Mouse (Mus musculus) CH12.LX (cell line): ENCODE data around the gene Cep112. TPM values are rescaled to one million over a fixed set of nuclear protein-coding genes. Genes with fewer than 3 reads are reported as not detected.

Experiments
- DNase-seq: peaks from one replicate; pipeline ENCODE4 v3.0.0-alpha.2; 2013; ENCODE audit errors: extremely low read depth
- H3K27ac ChIP-seq: 2 replicates; pipeline ENCODE4 v1.5.1; 2012; ENCODE audit warnings: low read depth, mild to moderate bottlenecking, control low read depth, moderate library complexity; ENCODE audit not compliant: insufficient read depth
- H3K27me3 ChIP-seq: replicated peaks from 2 replicates; pipeline ENCODE3; 2012; ENCODE audit warnings: inconsistent platforms
- H3K36me3 ChIP-seq, 2 experiments: replicated peaks in 1 of 2; 2 replicates each; pipeline versions ENCODE3 to v1.6.1; 2012; ENCODE audit warnings: inconsistent platforms in 1 of 2, low read length in 1 of 2, mild to moderate bottlenecking in 1 of 2, mixed read lengths in 1 of 2, moderate library complexity in 1 of 2; ENCODE audit not compliant: control insufficient read depth in 1 of 2, insufficient read depth in 1 of 2
- H3K4me1 ChIP-seq, 2 experiments: 2 replicates each; pipeline ENCODE4 v1.6.1; 2012; ENCODE audit warnings: inconsistent platforms in 1 of 2, moderate library complexity in 1 of 2; ENCODE audit not compliant: insufficient read depth in 2 of 2, control insufficient read depth in 1 of 2
- H3K4me2 ChIP-seq: 2 replicates; pipeline ENCODE4 v1.6.1; 2012; ENCODE audit warnings: low read depth, mild to moderate bottlenecking, control low read depth; ENCODE audit not compliant: poor library complexity, insufficient read depth, severe bottlenecking
- H3K4me3 ChIP-seq, 3 experiments: fragments of 150-350 bp in 1 of 3; sonication (generic) in 1 of 3; replicated peaks in 1 of 3; 2 replicates each; pipeline versions ENCODE3 to v1.5.1; 2011 to 2012; ENCODE audit warnings: low read depth in 2 of 3, low read length in 2 of 3, mild to moderate bottlenecking in 2 of 3, moderate library complexity in 2 of 3, control low read depth in 1 of 3, improper control_type of control experiment in 1 of 3, inconsistent platforms in 1 of 3, mixed read lengths in 1 of 3; ENCODE audit not compliant: poor library complexity in 1 of 3
- H3K79me2 ChIP-seq: replicated peaks from 2 replicates; pipeline ENCODE4 v1.6.1; 2012; ENCODE audit warnings: mild to moderate bottlenecking, moderate library complexity; ENCODE audit not compliant: control insufficient read depth, poor library complexity, insufficient read depth, severe bottlenecking; ENCODE audit errors: extremely low read depth
- H3K9ac ChIP-seq: 2 replicates; pipeline ENCODE4 v1.6.1; 2012; ENCODE audit warnings: low read depth, mild to moderate bottlenecking, control low read depth, moderate library complexity; ENCODE audit not compliant: insufficient read depth
- H3K9me3 ChIP-seq: replicated peaks from 2 replicates; pipeline ENCODE3; 2012; ENCODE audit warnings: low read length, inconsistent platforms, mixed read lengths
- CHD1 ChIP-seq: IDR thresholded peaks from 2 replicates; pipeline ENCODE4 v1.6.1; 2012; ENCODE audit warnings: low read depth, low read length, improper control_type of control experiment, inconsistent platforms
- E2F4 ChIP-seq: IDR thresholded peaks from 2 replicates; pipeline ENCODE4 v1.6.1; 2011; ENCODE audit warnings: low read depth, low read length, improper control_type of control experiment; ENCODE audit not compliant: insufficient replicate concordance
- ELF1 ChIP-seq: IDR thresholded peaks from 2 replicates; pipeline ENCODE4 v1.6.1; 2014; ENCODE audit warnings: low read depth, mild to moderate bottlenecking, inconsistent platforms, low read length, improper control_type of control experiment
- EP300 ChIP-seq: IDR thresholded peaks from 2 replicates; pipeline ENCODE4 v1.6.1; 2011; ENCODE audit warnings: low read length, improper control_type of control experiment
- ETS1 ChIP-seq: conservative IDR thresholded peaks from 2 replicates; pipeline ENCODE4 v1.6.1; 2012; ENCODE audit warnings: low read depth, mild to moderate bottlenecking, inconsistent platforms, low read length, improper control_type of control experiment, moderate library complexity
- JUND ChIP-seq: conservative IDR thresholded peaks from 2 replicates; pipeline ENCODE4 v1.6.1; 2011; ENCODE audit warnings: low read depth, low read length, improper control_type of control experiment
- MAZ ChIP-seq: IDR thresholded peaks from 2 replicates; pipeline ENCODE4 v1.6.1; 2012; ENCODE audit warnings: low read depth, mild to moderate bottlenecking, inconsistent platforms, low read length, improper control_type of control experiment, moderate library complexity
- MXI1 ChIP-seq: IDR thresholded peaks from 2 replicates; pipeline ENCODE4 v1.6.1; 2011; ENCODE audit warnings: mild to moderate bottlenecking, low read depth, low read length, improper control_type of control experiment
- NRF1 ChIP-seq: IDR thresholded peaks from 2 replicates; pipeline ENCODE4 v1.6.1; 2014; ENCODE audit warnings: low read depth, mild to moderate bottlenecking, inconsistent platforms, low read length, improper control_type of control experiment, moderate library complexity
- POLR2A ChIP-seq: IDR thresholded peaks from 2 replicates; pipeline ENCODE4 v1.6.1; 2011; ENCODE audit warnings: low read depth, mild to moderate bottlenecking, improper control_type of control experiment, low read length
- POLR2AphosphoS2 ChIP-seq: IDR thresholded peaks from 2 replicates; pipeline ENCODE4 v1.6.1; 2011; ENCODE audit warnings: low read depth, low read length, improper control_type of control experiment
- RAD21 ChIP-seq: IDR thresholded peaks from 2 replicates; pipeline ENCODE4 v1.6.1; 2011; ENCODE audit warnings: low read depth, mild to moderate bottlenecking, low read length, improper control_type of control experiment, moderate library complexity
- RCOR1 ChIP-seq: conservative IDR thresholded peaks from 2 replicates; pipeline ENCODE4 v1.6.1; 2012; ENCODE audit warnings: low read depth, mild to moderate bottlenecking, inconsistent platforms, low read length, improper control_type of control experiment
- SIN3A ChIP-seq: IDR thresholded peaks from 2 replicates; pipeline ENCODE4 v1.6.1; 2012; ENCODE audit warnings: low read length, improper control_type of control experiment, inconsistent platforms
- USF1 ChIP-seq: IDR thresholded peaks from 2 replicates; pipeline ENCODE4 v1.6.1; 2014; ENCODE audit warnings: low read depth, mild to moderate bottlenecking, inconsistent platforms, low read length, improper control_type of control experiment
- ZC3H11A ChIP-seq: IDR thresholded peaks from 2 replicates; pipeline ENCODE4 v1.6.1; 2012; ENCODE audit warnings: low read depth, mild to moderate bottlenecking, inconsistent platforms, low read length, improper control_type of control experiment
- ZKSCAN1 ChIP-seq: IDR thresholded peaks from 2 replicates; pipeline ENCODE4 v1.6.1; 2012; ENCODE audit warnings: low read depth, inconsistent platforms, low read length, improper control_type of control experiment, borderline replicate concordance
- dilution Hi-C: fragments of 300-500 bp; cut with MboI; formaldehyde crosslinking; loops from 2 replicates; pipeline ENCODE4 v1.14.3; 2020; ENCODE audit warnings: low sequenced_read_pairs; ENCODE audit not compliant: extremely low pct_unique_long_range_greater_than_20kb, extremely low pct_ligation_motif_present
- in situ Hi-C: fragments of 300-500 bp; cut with MboI; formaldehyde crosslinking; loops from 3 replicates; pipeline ENCODE4 v1.14.3; 2019; ENCODE audit warnings: low sequenced_read_pairs, low pct_ligation_motif_present, low pct_unique_long_range_greater_than_20kb, mixed read lengths
- polyA plus RNA-seq: library from polyadenylated mRNA; unstranded; fragments of >175 nt; gene quantifications from 2 replicates; pipeline ENCODE4 v1.2.1, GENCODE M21; 2012; ENCODE audit warnings: low read depth; ENCODE audit not compliant: insufficient read length
- total RNA-seq, 2 experiments: library from RNA; depleted of rRNA; stranded (reverse); fragments of 300-350 nt in 1 of 2; fragments of >200 nt in 1 of 2; gene quantifications; 2 replicates each; pipeline ENCODE4 v1.2.3; 2012 to 2014

Gene Cep112
- total and polyA plus RNA-seq, 3 experiments: 0.93 to 1.4 (median 1.3) TPM

DNA sequence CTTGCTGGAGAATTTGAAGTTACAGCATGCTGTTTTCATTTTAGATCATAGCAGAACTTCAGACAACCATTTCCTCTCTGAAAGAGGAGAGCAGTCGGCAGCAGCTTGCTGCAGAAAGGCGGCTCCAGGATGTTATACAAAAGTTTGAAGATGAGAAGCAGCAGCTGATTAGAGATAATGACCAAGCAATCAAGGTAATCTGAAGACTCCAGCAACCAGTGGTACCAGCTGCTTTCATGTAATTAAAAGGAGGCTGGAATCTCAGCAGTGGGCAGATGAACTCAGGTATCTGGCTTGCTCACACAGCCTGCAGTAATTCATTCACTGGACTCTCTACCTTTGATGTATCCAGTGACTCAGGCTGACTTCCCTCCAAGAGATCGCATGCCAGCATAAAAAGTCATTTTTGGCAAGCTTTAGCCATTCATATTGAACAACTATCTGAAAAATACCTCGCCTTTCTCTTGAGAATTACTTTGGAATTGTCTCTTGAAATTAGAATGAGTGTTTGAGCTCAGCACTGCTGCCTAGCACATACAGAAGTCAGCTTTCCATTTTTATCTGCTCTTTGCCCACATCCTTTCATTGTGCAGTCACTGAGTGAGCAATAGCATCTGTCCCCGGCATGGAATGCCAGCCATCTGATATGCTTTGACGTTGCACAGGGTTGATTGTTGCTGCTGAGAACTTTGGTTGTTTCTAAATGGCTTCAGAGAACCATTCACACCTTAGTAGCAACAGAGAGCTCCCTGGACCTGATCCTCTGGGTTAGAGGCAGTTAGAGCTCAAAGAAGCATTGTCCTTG is 332.8 kb downstream of the Cep112 start:
- Histone ChIP-seq H3K9ac (no peak overlapping the region), H3K9me3 (peaks cover 4% of the 10 kb centered on the region), H3K4me3 (no peak overlapping the region), H3K79me2 (no peaks in the 10 kb centered on the region), H3K36me3 (no peaks in the 10 kb centered on the region), H3K27ac (no peak overlapping the region), H3K27me3 (no peaks in the 10 kb centered on the region), H3K4me2 (no peak overlapping the region), H3K4me1 (no peaks in the 10 kb centered on the region)
- TF ChIP-seq JUND (no peak), POLR2AphosphoS2 (no peak), ETS1 (no peak), MXI1 (no peak), E2F4 (no peak), MAZ (no peak)
- DNase-seq: no peak
- in situ Hi-C loops: no loop called here
- dilution Hi-C loops: no loop called here

DNA sequence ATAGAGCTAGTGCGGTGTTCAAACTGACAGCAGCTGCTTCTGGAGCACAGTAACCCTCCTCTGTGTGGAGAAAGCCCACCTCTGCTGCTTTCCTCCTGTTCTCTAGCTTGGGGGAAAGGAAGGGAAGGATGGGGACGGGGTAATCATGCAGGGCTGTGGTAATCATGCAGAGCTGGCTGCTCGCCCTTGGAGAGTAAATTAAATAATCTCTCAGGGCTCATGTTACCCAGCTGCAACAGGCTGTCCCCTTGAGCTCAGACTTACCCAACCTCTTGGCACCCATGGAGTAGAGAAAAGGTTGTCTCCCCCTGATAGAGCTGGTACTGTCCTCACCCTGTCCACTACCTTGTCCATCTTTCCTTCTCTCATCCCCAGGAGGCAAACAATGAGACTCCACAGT is 345.1 kb downstream of the Cep112 start:
- TF ChIP-seq EP300 (no peak), USF1 (no peak), MAZ (no peak), SIN3A (no peak), ZC3H11A (no peak), ELF1 (no peak), E2F4 (no peak), RAD21 (no peak), CHD1 (no peak), MXI1 (no peak), ETS1 (no peak), POLR2AphosphoS2 (no peak), NRF1 (no peak), ZKSCAN1 (no peak), RCOR1 (no peak), POLR2A (no peak), JUND (no peak)
- H3K9me3 ChIP-seq: peaks cover 14% of the 10 kb centered on the region
- no peaks in the 10 kb centered on the region for H3K4me1 ChIP-seq
- H3K36me3 ChIP-seq: no peaks in the 10 kb centered on the region
- no peak overlapping the region for H3K4me3 ChIP-seq
- dilution Hi-C loops: no loop called here
- no peaks in the 10 kb centered on the region for H3K79me2 ChIP-seq
- no peak overlapping the region for H3K27ac ChIP-seq
- H3K4me2 ChIP-seq: no peak overlapping the region
- DNase-seq: no peak
- no peak overlapping the region for H3K9ac ChIP-seq
- in situ Hi-C loops: no loop called here
- no peaks in the 10 kb centered on the region for H3K27me3 ChIP-seq
